Mouse (Mus musculus): ENCODE results near the gene Aldh16a1.

The Aldh16a1 gene

GRCm38 (mm10) chr7:45154096-45154992, at the start of gene Aldh16a1, which contains the start of gene Pih1d1:
Aldh16a1 (minus strand) TSS chr7:45154584.
Pih1d1 (plus strand) TSS chr7:45154303.
- peak; percentile 91 for DNase-seq (ENCODE audit: low read depth, low spot score)

GRCm38 (mm10) chr7:45202654-45203053, 48.3 kb upstream of the Aldh16a1 start:
- no peak for DNase-seq (ENCODE audit: low read depth, low spot score)

GRCm38 (mm10) chr7:45198961-45199360, 44.6 kb upstream of the Aldh16a1 start:
- no peak for DNase-seq (ENCODE audit: low read depth, low spot score)

- DNase-seq (ENCODE audit: low read depth, low spot score): peak; percentile 63
Measured at GRCm38 (mm10) chr7:45198435-45198834, 44.1 kb upstream of the Aldh16a1 start.

GRCm38 (mm10) chr7:45196994-45197393, 42.6 kb upstream of the Aldh16a1 start:
- DNase-seq (ENCODE audit: low read depth, low spot score): no peak

GRCm38 (mm10) chr7:45196176-45196535, 41.8 kb upstream of the Aldh16a1 start:
- DNase-seq (ENCODE audit: low read depth, low spot score): no peak

GRCm38 (mm10) chr7:45195341-45196175, 41.2 kb upstream of the Aldh16a1 start:
- DNase-seq (ENCODE audit: low read depth, low spot score): no peak

- DNase-seq (ENCODE audit: low read depth, low spot score): no peak
Measured at GRCm38 (mm10) chr7:45193871-45194785, 39.7 kb upstream of the Aldh16a1 start.

GRCm38 (mm10) chr7:45193406-45193805, 39.0 kb upstream of the Aldh16a1 start:
- DNase-seq (ENCODE audit: low read depth, low spot score): no peak

- DNase-seq (ENCODE audit: low read depth, low spot score): no peak
Measured at GRCm38 (mm10) chr7:45192585-45193310, 38.4 kb upstream of the Aldh16a1 start.

- peak; percentile 46 for DNase-seq (ENCODE audit: low read depth, low spot score)
Measured at GRCm38 (mm10) chr7:45191803-45192363, 37.5 kb upstream of the Aldh16a1 start.

GRCm38 (mm10) chr7:45191161-45191560, 36.8 kb upstream of the Aldh16a1 start:
- DNase-seq (ENCODE audit: low read depth, low spot score): no peak

- DNase-seq (ENCODE audit: low read depth, low spot score): no peak
Measured at GRCm38 (mm10) chr7:45190186-45190585, 35.8 kb upstream of the Aldh16a1 start.

GRCm38 (mm10) chr7:45189600-45189999, 35.2 kb upstream of the Aldh16a1 start:
- no peak for DNase-seq (ENCODE audit: low read depth, low spot score)

GRCm38 (mm10) chr7:45185921-45186320, 31.5 kb upstream of the Aldh16a1 start:
- no peak for DNase-seq (ENCODE audit: low read depth, low spot score)

- no peak for DNase-seq (ENCODE audit: low read depth, low spot score)
Measured at GRCm38 (mm10) chr7:45183672-45184071, 29.3 kb upstream of the Aldh16a1 start.

GRCm38 (mm10) chr7:45182606-45183005, 28.2 kb upstream of the Aldh16a1 start:
- DNase-seq (ENCODE audit: low read depth, low spot score): no peak

- DNase-seq (ENCODE audit: low read depth, low spot score): peak; percentile 82
Measured at GRCm38 (mm10) chr7:45182199-45182601, 27.8 kb upstream of the Aldh16a1 start.

GRCm38 (mm10) chr7:45181540-45181939, 27.2 kb upstream of the Aldh16a1 start:
- no peak for DNase-seq (ENCODE audit: low read depth, low spot score)

- no peak for DNase-seq (ENCODE audit: low read depth, low spot score)
Measured at GRCm38 (mm10) chr7:45180896-45181477, 26.6 kb upstream of the Aldh16a1 start, which contains the start of gene Pth2. Pth2 (plus strand) TSS chr7:45180995.

All from embryo, embryonic 11.5 days (tissue).